Mouse (Mus musculus) midbrain, postnatal 0 days (tissue): ENCODE measurements around the gene Ldlrad3. TPM values are rescaled to one million over a fixed set of nuclear protein-coding genes. Genes with fewer than 3 reads are reported as not detected.
A peak's percentile ranks its signal among the peaks of the same experiment; 100 is the strongest.

ENCODE experiments used
- ATAC-seq: fragments of 200-750 bp; cut with Nextera tagmentation; 2 replicates; pipeline ENCODE4 v1.8.0; 2017; ENCODE audit warnings: moderate number of reproducible peaks, mild to moderate bottlenecking, moderate TSS enrichment, moderate library complexity; ENCODE audit not compliant: low FRiP score
- DNase-seq: peaks from one replicate; pipeline ENCODE4 v3.0.0-alpha.2; 2015; ENCODE audit warnings: low spot score
- H3K27ac ChIP-seq: fragments of 300-500 bp; sonication (generic); 2 replicates; pipeline ENCODE4 v1.5.1; 2014; ENCODE audit warnings: low read depth, mild to moderate bottlenecking, low read length, mixed read lengths
- H3K27me3 ChIP-seq: fragments of 300-500 bp; sonication (generic); 2 replicates; pipeline ENCODE4 v1.6.1; 2014; ENCODE audit warnings: low read length, control low read depth, mixed read lengths; ENCODE audit not compliant: insufficient read depth
- H3K36me3 ChIP-seq: fragments of 300-500 bp; sonication (generic); 2 replicates; pipeline ENCODE4 v1.6.1; 2014; ENCODE audit warnings: low read length, control low read depth, mixed read lengths; ENCODE audit not compliant: insufficient read depth
- H3K4me1 ChIP-seq: fragments of 300-500 bp; sonication (generic); 2 replicates; pipeline ENCODE4 v1.6.1; 2014; ENCODE audit warnings: mild to moderate bottlenecking, control low read depth, antibody characterized with exemption, low read length, mixed read lengths; ENCODE audit not compliant: insufficient read depth
- H3K4me2 ChIP-seq: fragments of 300-500 bp; sonication (generic); 2 replicates; pipeline ENCODE4 v1.6.1; 2014; ENCODE audit warnings: low read depth, mild to moderate bottlenecking, low read length, mixed read lengths; ENCODE audit not compliant: poor library complexity, severe bottlenecking
- H3K4me3 ChIP-seq: fragments of 300-500 bp; sonication (generic); 2 replicates; pipeline ENCODE4 v1.5.1; 2014; ENCODE audit warnings: low read depth, mild to moderate bottlenecking, low read length, moderate library complexity
- H3K9ac ChIP-seq: fragments of 300-500 bp; sonication (generic); replicated peaks from 2 replicates; pipeline ENCODE4 v1.6.1; 2014; ENCODE audit warnings: mild to moderate bottlenecking, low read length, moderate library complexity, mixed read lengths; ENCODE audit not compliant: poor library complexity, severe bottlenecking
- H3K9me3 ChIP-seq: fragments of 300-500 bp; sonication (generic); 2 replicates; pipeline ENCODE4 v1.6.1; 2016; ENCODE audit warnings: low read length, control low read depth
- CTCF ChIP-seq: IDR thresholded peaks from 2 replicates; pipeline ENCODE4 v1.5.1; 2016; ENCODE audit warnings: antibody characterized with exemption, mild to moderate bottlenecking
- WGBS: fragments of 180-500 bp; shearing (Covaris S2); extraction: QIAGEN DNeasy Blood & Tissue Kit; methylation state at CpG from one replicate; pipeline ENCODE4 v1.1.7; 2014; 5-methylcytosine and 5-hydroxymethylcytosine counted together
- polyA plus RNA-seq: library from polyadenylated mRNA; unstranded; fragments of >200 nt; fragmentation: Nextera tagmentation; extraction: Ambion mirVana; gene quantifications from 2 replicates; pipeline ENCODE4 v1.2.1, GENCODE M21; 2015
- total RNA-seq: library from RNA; depleted of rRNA; stranded (reverse); fragments of >200 nt; gene quantifications from 2 replicates; pipeline ENCODE4 v1.2.3, GENCODE M21; 2014

Gene Ldlrad3
- total and polyA plus RNA-seq, 2 experiments from 2014 or later = 18.4 to 25.0 TPM

GRCm38 (mm10) chr2:102094281-102094680, 91.9 kb downstream of the Ldlrad3 start:
- Histone ChIP-seq H3K4me3 (no peak overlapping the region), H3K27ac (no peak overlapping the region), H3K4me2 (no peak overlapping the region), H3K36me3 (no peaks in the 10 kb centered on the region), H3K4me1 (peaks cover 14% of the 10 kb centered on the region; the same call in 1 of the 2 replicates), H3K27me3 (no peaks in the 10 kb centered on the region), H3K9ac (no peak overlapping the region), H3K9me3 (no peaks in the 10 kb centered on the region)
- WGBS = 59% methylated on average over 3 of the region's 3 CpGs
- TF ChIP-seq CTCF = no peak
- ATAC-seq (no peak), DNase-seq (no peak)

DNA sequence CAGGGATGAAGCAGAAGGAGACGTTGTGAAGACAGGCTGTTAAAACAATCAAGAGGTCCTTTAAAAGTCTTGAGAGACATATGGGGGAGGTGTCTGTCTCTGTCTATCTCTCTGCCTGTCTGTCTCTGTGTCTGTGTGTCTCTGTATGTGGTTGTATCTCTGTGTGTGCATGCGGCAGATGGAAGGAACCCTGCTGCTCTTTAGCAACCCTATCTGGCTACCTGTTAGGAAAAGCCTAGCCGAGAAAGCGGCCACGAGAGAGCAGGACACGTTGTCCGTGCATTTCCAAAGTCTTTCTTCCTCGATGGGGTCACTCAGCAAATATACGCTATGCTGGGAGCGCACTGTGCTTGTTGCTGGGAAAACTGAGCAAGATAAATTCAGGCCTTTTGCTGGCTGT, 93.6 kb downstream of the Ldlrad3 start:
- Histone ChIP-seq H3K4me1 (peaks cover 14% of the 10 kb centered on the region; the same call in 1 of the 2 replicates), H3K36me3 (no peaks in the 10 kb centered on the region), H3K27me3 (no peaks in the 10 kb centered on the region), H3K4me2 (no peak overlapping the region), H3K9me3 (no peaks in the 10 kb centered on the region), H3K27ac (no peak overlapping the region), H3K9ac (0 out of 2 replicates have a peak overlapping the region, but pooled peaks have one; percentile 13), H3K4me3 (no peak overlapping the region)
- 76% methylated on average over 10 of the region's 10 CpGs for WGBS
- no peak for TF ChIP-seq CTCF
- ATAC-seq (no peak), DNase-seq (no peak)

DNA sequence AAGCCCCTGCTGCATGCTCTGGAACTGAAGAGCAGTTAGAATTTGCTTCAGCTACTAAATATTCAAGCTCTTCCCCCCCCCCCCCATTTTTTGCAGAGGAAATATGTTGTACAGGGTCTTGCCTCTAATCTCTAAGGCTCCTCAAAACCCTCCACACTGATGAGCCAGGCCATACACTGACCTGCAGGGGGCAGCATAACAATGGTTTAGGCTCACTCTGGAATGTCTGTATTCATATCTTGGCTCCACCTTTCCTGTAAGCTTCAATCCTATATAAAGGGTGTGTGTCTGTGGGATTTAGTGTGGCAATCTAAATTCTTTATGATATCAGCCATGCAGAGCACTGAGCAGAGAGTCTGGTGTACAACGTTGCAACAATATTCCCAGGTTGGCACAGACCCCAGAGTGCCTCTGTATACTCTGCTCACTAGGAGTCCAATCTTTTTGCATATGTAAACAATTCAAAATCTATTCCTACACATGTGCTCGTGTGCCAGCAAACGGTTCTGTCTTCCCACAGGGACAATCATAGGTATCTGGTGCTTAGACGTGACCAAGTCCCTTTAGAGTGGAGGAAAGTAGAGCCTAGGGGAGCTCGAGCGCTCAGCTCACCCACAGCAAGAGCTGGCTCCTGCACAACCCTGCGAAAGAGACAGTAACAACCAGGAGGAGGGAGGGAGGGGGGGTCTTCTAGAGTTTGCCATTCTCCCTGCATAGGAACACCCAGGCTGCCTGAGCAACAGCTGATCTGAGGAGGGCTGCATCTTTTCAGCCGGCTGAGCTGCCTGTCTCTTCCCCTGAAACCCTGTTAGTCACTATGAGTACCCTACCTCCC, 94.5 kb downstream of the Ldlrad3 start:
- Histone ChIP-seq H3K36me3 (no peaks in the 10 kb centered on the region), H3K4me3 (no peak overlapping the region), H3K9ac (0 out of 2 replicates have a peak overlapping the region, but pooled peaks have one; percentile 13), H3K9me3 (no peaks in the 10 kb centered on the region), H3K4me1 (peaks cover 14% of the 10 kb centered on the region; the same call in 1 of the 2 replicates), H3K4me2 (no peak overlapping the region), H3K27ac (0 out of 2 replicates have a peak overlapping the region, but pooled peaks have one; percentile 12), H3K27me3 (no peaks in the 10 kb centered on the region)
- DNase-seq = peak; percentile 92
- peak; percentile 94 for TF ChIP-seq CTCF
- peak; percentile 81 for ATAC-seq
- WGBS = 18% methylated on average over 8 of the region's 8 CpGs

DNA sequence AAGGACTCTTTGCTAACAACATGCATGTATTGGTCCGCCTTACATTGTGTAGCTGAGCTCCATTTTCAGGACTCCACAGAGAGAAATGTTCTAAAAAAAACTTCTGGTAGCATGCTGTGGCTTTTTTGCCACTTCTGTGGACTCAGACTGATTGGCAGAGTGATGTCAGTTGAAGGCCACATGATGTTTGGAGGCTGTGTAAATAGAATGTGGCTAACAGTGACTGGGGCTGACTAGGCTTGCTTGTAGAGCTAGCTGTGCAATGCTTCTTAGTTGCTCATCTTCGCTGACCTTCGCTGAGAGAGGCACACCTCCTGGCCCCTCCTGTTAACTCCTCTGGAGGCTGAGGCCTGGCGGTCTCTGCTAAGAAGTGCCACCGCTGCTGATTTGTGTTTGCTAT, 98.4 kb downstream of the Ldlrad3 start:
- H3K27ac ChIP-seq = no peak overlapping the region
- ATAC-seq = no peak
- no peaks in the 10 kb centered on the region for H3K27me3 ChIP-seq
- peaks cover 5% of the 10 kb centered on the region; the same call in 1 of the 2 replicates for H3K4me1 ChIP-seq
- H3K4me3 ChIP-seq = no peak overlapping the region
- H3K9me3 ChIP-seq = no peaks in the 10 kb centered on the region
- H3K9ac ChIP-seq = no peak overlapping the region
- no peak for DNase-seq
- TF ChIP-seq CTCF = no peak
- no peaks in the 10 kb centered on the region for H3K36me3 ChIP-seq
- H3K4me2 ChIP-seq = no peak overlapping the region
- WGBS = 98% methylated on average over 5 of the region's 5 CpGs

GRCm38 (mm10) chr2:102086583-102086982, 99.6 kb downstream of the Ldlrad3 start:
- Histone ChIP-seq H3K4me3 (no peak overlapping the region), H3K27ac (no peak overlapping the region), H3K4me1 (no peaks in the 10 kb centered on the region), H3K9me3 (no peaks in the 10 kb centered on the region), H3K4me2 (no peak overlapping the region), H3K27me3 (no peaks in the 10 kb centered on the region), H3K9ac (no peak overlapping the region), H3K36me3 (no peaks in the 10 kb centered on the region)
- TF ChIP-seq CTCF = no peak
- WGBS = 95% methylated on average over 23 of the region's 23 CpGs
- DNase-seq (no peak), ATAC-seq (no peak)

DNA sequence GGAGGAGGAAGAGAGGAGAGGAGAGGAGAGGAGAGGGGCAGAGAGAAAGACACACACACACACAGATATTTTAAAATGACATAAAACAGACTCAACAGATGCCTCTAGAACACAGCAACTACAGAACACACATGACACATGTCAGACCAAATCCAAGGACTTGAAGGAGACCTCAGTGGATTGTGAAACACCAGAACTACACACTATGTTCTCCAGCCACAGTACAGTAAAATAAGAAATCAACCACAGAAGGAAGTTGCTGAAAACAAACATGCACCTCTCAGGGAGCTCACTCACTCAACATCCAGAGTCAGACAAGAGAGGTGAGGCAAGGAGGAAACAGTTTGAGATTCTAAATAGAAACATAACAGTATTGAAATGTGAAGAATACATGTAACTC, 103.4 kb downstream of the Ldlrad3 start:
- Histone ChIP-seq H3K9me3 (no peaks in the 10 kb centered on the region), H3K9ac (no peak overlapping the region), H3K4me1 (no peaks in the 10 kb centered on the region), H3K4me3 (no peak overlapping the region), H3K36me3 (no peaks in the 10 kb centered on the region), H3K27me3 (no peaks in the 10 kb centered on the region), H3K4me2 (no peak overlapping the region), H3K27ac (no peak overlapping the region)
- ATAC-seq (no peak), DNase-seq (no peak)
- TF ChIP-seq CTCF = no peak
